Mouse (Mus musculus) cerebellum, adult 2 months (tissue): ENCODE results near the gene Foxb1.

Experiments used
- CTCF ChIP-seq: fragments of 200-500 bp; IDR thresholded peaks from 2 replicates; pipeline ENCODE4 v1.5.1; 2011; ENCODE audit warnings: low read depth, mild to moderate bottlenecking, control low read depth, low read length, moderate library complexity, borderline replicate concordance; ENCODE audit not compliant: insufficient read depth
- POLR2A ChIP-seq: fragments of 200-500 bp; IDR thresholded peaks from 2 replicates; pipeline ENCODE4 v1.6.1; 2011; ENCODE audit warnings: low read length, control low read depth, borderline replicate concordance; ENCODE audit not compliant: insufficient read depth

DNA sequence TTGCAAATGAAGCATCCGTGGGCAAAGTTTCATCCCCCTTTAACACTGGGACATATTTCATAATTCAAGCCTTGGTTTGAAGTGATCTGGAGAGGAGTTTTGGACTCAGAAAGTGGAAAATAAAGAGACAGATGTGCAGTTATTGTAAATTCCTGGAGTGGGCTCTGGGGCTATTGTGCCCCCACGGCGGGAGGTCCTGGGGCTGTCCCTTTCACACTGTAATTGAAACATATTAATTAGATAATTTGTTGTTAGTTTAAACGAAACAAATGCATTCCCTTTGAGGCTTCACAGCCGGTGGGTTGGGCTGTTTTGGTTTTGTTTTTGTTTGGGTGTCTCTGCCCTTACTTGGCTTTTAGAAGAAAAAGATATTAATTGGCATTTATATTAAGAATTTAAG is 6.0 kb downstream of the Foxb1 start:
- TF ChIP-seq POLR2A: no peak
- TF ChIP-seq CTCF: no peak
